Mouse (Mus musculus) liver, adult 2 months (tissue): ENCODE data around the gene Mzf1.

Experiments used
- CTCF ChIP-seq: fragments of 200-500 bp; IDR thresholded peaks from 2 replicates; pipeline ENCODE4 v1.5.1; 2011; ENCODE audit warnings: low read depth, low read length, control low read depth
- POLR2A ChIP-seq: fragments of 200-500 bp; IDR thresholded peaks from 2 replicates; pipeline ENCODE4 v1.6.1; 2011; ENCODE audit warnings: low read length, control low read depth; ENCODE audit not compliant: insufficient read depth; ENCODE audit errors: extremely low read depth

DNA sequence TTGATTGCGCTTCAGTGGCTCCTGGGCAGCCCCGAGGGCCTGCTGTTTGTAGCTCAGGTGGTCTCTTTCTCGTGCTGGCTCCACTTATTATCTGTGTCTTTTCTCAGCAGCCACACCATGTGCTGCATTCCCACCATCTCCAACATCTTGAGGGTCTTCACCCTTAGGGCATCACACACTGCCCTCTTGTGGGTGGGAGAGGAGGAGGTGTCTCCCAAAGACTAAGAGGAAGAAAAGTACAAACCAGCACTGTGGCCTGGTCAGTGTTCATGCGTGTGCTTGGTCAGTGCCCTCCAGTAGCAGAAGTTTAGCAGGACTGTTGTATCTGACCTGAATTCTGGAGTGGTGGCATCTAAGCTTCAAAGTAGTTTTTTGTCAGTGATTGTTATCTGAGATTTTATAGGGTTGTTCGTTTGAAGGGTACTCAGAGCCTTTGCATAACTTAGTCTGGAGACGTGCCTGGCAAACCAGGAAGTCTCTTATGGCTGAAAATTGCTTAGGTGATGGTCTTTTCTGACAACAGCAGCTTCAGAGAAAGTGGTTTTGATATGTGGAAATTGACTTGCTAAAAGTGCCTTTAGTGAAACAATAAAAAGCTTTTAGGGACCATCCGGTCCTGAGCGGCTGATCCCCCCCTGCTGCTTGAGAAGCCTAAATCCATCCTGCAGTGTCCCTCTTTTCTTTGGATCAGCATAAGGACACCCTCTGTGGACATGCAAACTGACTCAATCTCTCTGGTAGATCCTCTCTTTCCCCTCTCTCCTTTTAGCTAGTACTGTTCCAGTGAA, 2.5 kb upstream of the Mzf1 start:
- no peak for TF ChIP-seq POLR2A
- TF ChIP-seq CTCF: no peak
